ENCODE assay signal across 1 mouse cellular context in genomic region chr2:84840016-84840747, GRCm38 (mm10).
TF ChIP-seq lines count a peak whose summit lies in the region.

No protein-coding gene starts in this region.

TF ChIP-seq in CH12.LX, 34 proteins besides CTCF, POLR2A, EP300 and RAD21:
- TF ChIP-seq SIN3A (IDR thresholded peaks at IDR 0.05; ENCODE audit: low read length) (0 out of 2 replicates have a peak, but pooled peaks have one; percentile 40), MXI1 (IDR thresholded peaks at IDR 0.05; ENCODE audit: low read depth, low read length) (peak; percentile 44; the same call in 1 of the 2 replicates), ELF1 (IDR thresholded peaks at IDR 0.05; ENCODE audit: low read depth, low read length) (0 out of 2 replicates have a peak, but pooled peaks have one; percentile 26), PAX5 (IDR thresholded peaks at IDR 0.05; ENCODE audit: low read length) (no peak), POLR2AphosphoS2 (IDR thresholded peaks at IDR 0.05; ENCODE audit: low read depth, low read length) (no peak), CHD1 (IDR thresholded peaks at IDR 0.05; ENCODE audit: low read depth, low read length) (no peak)
